Mouse (Mus musculus) left cerebral cortex, adult 11 months (tissue): Measurements from ENCODE around the gene Dlst.

ENCODE experiments used
- DNase-seq: peaks from one replicate; pipeline ENCODE4 v3.0.0; 2022; ENCODE audit warnings: low spot score

Gene Dlst

GRCm38 (mm10) chr12:85182345-85182643 is 71.7 kb downstream of the Dlst start:
- DNase-seq: no peak

GRCm38 (mm10) chr12:85182898-85183297 is 72.3 kb downstream of the Dlst start:
- no peak for DNase-seq

GRCm38 (mm10) chr12:85184118-85184517 is 73.5 kb downstream of the Dlst start:
- DNase-seq: no peak
